Mouse (Mus musculus): Measurements from ENCODE around the gene Tm2d1.

GRCm38 (mm10) chr4:98376943-98377342, 6.2 kb downstream of the Tm2d1 start:
- TF ChIP-seq POLR2A (IDR thresholded peaks at IDR 0.05; ENCODE audit: low read depth, low read length) (no peak), CTCF (IDR thresholded peaks at IDR 0.05; ENCODE audit: extremely low read depth, insufficient read length, insufficient replicate concordance, low read depth, low read length) (no peak)

Measured in small intestine, adult 2 months (tissue).